Mouse (Mus musculus): ENCODE results near the gene Gm2174. TPM values are rescaled to one million over a fixed set of nuclear protein-coding genes. Genes with fewer than 3 reads are reported as not detected.

Gene Gm2174
- not detected for total RNA-seq (2021)
- long read RNA-seq, experiment 1, result 0 reads
- long read RNA-seq, experiment 2, result 0 reads

DNA sequence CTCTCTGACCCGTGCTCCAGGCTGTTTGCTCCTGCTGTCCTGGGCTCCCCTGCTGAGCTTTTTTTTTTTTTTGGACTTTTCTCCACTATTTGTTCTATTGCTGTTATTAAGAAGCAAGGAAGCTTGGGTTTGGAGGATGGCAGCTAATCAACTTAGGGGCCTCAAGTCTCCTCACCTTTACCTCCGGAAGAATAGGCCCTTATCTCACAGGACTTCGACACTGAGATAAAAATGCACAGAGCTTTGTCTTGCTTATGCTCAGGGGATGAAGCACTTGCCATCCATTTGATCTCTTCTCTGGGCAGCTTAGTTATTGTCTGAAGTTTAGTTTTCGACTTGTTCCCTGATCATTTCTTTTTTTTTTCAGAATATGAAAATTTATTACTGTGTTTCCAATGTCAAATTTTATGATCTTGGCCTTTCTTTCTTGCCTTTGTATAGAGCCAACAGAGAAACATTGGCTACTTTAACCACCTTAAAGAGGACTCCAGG lies at the start of gene Gm2174:
TSS of gene Gm2174 (plus strand) at position 442 of the 492 bp plus-strand sequence.
- DNase-seq, result no peak

DNA sequence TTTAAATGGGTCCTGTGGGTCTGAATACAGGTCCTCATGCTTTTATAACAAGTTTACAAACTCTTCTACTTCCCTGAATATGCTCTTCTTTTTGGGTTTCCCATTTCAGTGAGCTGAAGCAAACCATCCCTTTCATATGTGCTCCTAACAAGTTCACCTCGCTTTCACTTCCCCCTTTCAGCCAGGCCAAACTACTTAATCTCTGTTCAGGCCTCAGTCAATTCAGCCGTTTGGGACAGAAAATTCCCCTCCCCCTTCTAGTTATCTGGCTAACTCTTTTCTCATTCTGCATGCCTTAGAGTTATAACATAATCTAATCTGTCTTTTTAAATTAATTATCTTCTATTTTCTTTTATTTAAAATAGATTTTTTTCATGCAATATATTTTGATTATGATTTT lies 43.1 kb upstream of the Gm2174 start:
- no peak for DNase-seq

DNA sequence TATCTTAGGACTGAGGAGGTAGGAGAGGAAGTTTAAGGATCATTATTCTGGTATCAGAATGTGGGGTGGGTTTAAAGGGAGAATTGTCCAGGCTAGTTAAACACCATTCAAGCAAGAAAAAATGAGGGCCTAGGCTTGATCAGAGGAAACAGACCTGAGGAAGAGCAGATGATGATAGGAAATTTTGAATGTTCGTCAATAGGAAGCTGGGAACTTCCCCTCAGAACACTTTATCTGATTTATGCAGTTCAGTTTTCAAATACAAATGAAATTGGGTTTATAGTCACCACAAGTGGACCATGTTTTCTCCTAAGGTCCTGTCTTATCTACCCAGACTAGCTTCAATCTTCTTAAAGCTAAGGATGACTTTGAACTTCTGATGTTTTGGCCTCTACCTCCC lies 42.3 kb upstream of the Gm2174 start:
- DNase-seq, result no peak

DNA sequence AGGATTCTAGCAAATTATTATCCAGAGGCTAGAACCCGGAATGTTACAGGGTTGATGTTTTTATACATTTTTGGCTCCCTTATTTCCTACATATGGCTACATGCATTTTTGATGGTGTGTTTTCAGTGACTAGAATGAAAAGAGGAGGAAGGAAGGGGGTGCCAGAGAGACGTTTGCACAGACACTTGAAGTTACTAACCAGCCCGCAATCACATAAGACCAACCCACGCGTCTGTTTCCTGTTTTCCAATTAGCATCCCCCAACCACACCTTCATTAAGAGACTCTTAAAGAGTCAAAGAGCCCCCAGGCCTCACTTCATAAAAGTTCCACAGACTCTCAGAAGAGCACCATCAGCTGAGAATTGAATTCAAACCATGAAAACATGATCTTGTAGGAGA lies 41.6 kb upstream of the Gm2174 start:
- no peak for DNase-seq

DNA sequence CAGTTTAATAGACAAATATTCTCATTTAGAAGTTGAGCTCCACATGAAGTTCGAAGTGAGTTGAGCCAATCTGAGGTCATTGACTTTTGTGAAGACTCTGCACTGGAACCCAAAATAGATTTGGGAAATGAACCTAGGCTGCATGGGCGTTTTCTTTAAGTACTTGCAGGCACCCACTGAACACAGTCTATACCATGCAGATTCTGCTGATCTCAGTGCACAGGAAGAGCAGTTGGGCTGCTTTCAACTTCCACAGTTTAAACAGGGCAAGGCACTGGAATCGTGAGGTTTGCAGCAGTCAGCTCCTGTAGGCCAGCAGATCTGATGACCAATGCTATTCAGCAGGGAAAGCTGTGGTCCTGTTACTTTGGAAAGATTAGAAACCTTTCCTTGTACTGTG lies 31.5 kb upstream of the Gm2174 start:
- DNase-seq, result no peak

DNA sequence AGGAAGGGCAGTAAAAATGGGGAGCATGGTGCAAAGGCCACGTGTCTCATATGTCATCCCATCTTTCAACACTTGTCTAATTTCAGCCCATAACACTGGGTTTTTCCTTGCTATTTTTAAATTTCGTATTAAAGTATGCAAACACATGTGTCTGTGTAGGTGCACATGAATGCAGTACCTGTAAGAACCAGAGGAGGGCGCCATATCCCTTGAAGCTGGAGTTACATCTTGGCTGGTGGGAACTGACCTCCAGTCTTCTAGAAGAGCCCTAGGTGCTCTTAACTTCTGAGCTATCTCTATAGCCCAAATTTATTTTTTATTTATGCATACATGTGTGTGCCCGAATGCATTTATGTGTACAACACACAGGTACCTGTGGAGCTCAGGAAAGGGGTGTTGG lies 30.2 kb upstream of the Gm2174 start:
- DNase-seq, result no peak

DNA sequence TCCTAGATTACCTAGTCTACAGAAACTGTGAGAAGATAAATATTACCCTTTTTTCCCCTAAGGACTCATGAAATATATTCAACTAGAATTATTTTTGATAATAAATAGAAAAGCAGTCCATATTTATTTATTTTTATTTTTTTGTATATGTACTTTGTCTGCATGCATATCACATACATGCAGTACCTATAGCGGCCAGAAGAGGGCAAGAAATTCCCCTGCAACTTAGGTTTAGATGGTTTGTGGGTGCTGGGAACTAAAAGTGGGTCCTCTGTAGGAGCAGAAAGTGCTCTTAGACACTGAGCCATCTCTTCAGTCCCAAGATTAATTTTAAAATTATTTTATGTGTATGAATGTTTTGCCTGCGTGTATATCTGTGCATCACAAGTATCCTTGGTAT lies 17.2 kb upstream of the Gm2174 start:
- no peak for DNase-seq

DNA sequence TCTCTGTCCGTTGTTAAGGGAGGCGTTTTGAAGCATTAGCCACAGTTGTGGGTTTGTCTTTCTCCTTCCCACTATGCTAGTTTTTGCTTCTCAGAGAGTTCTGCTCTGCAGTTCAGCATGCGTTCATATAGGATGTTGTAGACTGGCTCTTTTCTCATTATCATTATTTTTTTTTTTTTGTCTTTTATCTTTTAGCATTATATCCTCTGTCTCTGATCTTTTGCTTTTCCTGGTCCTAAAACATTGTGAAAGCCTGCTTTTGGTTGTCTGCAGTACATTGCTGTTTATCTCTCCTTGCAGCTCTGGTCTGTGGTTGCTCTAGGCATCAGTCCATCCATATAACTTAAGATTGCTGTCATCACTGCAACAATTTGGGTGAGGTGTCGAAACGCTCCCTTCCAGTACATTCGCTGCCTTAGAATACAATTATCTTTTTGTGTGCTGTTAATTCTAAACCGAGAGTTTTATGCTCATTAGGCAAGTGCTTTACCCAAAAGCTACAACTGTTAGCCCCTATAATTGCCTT lies 11.9 kb upstream of the Gm2174 start:
- DNase-seq, result no peak

DNA sequence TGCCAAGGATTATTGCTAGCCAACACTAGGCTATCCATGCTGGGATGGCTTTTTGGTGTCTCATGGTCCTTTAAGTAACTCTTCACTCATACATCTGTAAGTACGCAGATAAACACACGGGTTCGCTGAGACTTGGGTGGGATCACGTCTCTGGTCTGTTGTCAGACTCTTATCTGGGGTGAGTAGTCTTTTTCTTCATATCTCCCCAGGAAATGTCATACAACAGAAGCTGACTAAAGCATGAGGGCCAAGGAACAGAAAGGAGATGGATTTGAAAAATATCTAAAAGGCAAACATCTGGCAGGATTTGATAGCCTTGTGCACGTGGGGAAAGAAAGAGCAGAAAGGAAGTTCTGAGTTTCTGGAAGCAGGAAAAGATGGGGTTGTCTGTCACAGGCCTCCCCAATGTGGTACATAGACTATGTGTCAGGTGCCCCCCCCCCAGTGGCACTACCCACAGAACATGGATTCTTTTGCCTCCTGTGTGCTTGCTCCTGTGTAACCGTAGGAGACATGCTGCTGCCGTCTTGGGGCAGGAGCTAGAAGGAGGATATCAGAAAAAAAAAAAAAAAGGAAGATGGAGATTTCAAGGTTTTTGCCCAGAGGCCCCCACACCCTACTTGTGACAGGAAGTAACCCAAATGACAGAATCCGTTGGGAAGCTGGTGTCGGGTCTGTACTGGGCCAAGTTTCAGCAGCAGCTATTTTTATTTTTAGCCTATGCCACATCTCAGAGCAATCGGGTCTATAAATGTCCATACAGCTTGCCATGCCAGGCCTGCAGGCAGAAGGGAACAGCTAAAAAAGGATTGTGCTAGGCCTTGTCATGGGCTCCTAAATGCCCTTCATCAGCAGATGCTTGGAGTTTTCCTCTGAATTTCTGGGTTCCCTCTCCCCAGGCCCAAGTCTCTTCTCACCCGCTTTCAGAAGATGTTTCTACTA lies 1.0 kb upstream of the Gm2174 start:
- peak; percentile 23 for DNase-seq

DNA sequence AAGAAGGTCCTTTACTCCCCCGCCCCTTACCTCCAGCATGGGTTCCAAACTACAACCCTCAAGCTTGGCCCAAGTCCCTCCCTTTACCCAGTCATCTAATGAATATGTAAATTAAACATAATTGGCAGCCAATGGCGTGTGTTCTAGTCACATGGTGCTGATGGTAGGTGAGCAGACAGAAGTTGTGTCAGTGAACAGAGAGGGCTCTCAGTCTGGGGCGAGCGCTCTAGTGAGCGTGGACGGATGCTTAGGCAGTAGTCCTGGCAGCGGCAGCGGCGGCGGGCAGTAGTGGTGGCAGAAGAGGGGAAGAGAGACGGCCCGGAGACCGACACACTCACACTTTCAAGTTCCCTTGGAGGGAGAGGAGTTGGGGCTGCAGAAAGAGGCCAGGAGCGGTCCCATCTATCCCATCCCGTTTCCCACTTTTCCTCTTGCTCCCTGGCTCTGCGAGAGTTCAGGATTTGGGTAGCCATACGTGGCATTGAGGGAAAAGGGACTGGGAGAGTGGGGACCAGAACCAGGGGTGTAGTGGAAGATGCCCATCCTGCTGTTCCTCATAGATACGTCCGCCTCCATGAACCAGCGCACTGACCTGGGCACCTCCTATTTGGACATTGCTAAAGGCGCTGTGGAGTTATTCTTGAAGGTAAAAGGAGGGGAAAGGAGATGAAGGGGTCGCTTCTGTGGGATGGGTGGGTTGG lies 7.1 kb downstream of the Gm2174 start, which contains the start of gene Ints6l:
TSS of gene Ints6l (plus strand) at position 187 of the 701 bp plus-strand sequence.
- peak; percentile 70 for DNase-seq

DNA sequence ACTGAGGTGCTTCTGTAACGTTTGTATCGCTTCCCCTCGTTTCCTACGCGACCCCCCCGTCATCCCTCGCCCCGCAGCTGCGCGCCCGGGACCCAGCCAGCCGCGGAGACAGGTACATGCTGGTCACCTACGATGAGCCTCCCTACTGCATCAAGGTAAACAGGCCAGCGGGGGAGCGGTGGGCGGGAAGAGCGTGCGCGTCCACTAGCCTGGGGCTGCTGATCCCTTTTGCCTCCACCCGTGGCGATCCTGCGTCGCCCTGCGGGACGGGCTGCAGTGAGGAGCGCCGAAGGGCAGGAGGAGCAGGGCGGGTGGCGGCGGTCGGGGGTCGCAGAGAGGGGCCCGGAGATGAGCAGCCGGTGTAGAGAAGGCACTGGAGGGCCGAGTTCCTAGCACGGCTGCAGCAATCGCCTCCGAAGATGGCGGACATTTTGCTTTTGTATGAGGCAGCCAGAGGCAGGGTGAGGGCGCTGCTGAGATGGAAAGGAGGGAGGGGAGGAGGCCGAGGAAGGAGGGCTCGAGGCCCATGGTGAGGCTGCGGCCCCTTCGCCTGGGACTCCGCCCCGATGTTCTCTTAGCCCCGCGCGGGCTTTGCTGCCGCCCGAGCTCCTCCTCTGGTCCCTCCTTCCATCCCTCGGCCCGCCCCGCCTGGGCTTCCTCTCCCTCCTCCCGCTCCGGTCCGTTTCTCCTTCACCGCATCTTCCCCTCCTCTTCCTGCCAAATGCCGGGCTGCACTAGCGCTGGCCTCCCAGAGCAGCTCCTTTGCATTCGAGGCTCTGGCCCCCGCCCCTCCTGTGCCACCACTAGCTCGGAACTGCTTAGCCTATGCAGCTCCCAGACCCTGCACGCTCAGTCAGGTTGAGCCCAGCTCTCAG lies 7.8 kb downstream of the Gm2174 start:
- DNase-seq, result peak; percentile 89

DNA sequence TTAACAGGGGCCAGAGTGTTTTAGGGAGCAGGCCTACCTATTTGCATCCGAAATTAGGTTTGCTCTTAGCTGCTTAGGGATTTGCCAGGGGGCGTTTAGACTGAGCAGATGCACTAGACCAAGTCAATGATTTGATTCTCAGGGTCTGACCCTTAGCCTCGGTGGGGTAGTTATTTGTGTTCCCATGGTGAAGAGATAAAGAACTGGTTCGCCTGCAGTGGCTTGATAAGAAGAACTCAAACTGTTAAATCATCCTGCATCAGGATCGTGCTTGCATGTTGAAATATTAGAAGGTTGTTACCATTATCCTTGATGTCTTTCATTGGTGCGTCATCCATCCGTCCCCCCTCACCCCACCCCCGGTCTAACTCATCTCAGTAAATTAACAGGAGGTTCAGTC lies 8.6 kb downstream of the Gm2174 start:
- DNase-seq, result no peak

DNA sequence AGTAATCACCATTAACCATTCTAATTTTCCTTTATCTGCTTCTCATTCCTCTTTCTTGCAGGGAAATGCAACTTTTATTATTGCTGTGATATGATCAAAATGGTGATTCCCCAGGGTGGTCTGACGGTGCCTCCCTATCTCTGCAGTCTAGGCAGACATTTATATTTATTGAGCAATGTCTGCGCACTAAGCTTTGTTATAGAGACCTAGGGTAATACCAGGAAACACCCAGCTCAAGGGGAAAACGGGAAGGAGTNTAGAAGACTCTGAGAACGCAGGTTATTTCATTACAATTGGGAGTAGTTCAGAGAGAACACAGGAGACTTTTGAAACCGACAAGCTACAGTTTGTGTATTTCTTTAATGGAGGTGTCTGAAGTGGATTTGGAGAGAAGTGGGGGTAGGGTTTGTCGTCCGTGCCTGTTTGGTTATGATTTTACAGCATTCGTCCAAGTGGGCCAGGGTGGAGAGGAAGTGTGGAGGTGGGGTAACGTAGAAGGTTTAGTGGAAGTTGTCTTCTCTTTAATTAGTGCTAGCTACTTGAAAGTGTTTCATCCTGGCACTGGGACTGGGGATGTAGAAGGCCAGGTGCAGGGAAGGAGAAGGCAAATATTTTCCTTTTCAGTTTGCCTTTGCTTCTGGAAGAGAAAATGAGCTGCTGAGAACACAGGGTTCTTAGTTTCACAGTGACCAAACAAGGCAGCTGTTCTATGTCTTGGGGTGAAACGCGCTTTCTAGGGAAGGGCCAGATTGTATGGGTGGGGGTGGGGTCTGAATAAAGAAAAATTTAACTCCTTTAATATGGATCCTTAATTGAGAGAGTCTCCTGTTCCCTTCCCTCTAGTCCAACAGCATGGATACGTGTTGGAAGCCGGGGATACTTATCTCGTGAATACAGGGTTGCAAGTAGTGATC lies 14.5 kb downstream of the Gm2174 start:
- DNase-seq, result no peak

DNA sequence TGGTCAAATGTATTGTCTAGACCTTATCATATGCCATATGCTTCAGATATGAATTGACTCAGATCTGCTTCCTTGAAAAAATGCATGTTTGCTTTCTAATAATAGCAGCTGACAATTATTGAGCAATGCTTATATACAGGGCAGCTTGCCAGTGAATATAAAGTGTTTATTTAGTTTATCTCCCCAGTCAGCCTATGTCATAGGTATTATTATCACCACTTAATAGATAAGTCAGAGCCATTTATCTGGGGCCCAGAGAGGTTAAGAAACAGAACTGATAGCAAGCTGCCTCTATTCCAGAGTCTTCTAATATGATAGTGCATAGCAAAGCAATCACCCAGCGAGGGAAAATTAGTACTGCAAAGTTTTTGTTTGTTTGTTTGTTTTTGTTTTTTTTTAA lies 17.1 kb downstream of the Gm2174 start:
- DNase-seq, result no peak

DNA sequence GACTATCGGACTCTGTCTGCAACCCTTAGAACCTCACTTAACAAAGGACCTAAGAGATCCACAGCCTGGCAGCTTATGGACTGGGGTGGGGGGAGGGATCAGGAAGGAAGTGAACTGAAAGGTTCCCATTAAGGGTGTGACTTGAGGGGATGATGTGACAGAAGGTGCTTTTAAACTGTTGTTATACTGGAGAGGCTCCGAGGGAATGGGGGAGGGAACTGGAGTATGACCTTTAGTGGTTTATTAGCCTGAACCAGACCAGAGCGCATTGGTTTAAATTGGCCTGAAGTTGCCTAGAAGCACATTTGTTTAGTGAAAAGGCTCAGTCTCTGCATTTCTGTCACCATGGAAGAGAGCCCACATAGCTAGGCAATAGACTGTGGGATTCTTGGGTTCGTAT lies 19.9 kb downstream of the Gm2174 start:
- DNase-seq, result no peak

DNA sequence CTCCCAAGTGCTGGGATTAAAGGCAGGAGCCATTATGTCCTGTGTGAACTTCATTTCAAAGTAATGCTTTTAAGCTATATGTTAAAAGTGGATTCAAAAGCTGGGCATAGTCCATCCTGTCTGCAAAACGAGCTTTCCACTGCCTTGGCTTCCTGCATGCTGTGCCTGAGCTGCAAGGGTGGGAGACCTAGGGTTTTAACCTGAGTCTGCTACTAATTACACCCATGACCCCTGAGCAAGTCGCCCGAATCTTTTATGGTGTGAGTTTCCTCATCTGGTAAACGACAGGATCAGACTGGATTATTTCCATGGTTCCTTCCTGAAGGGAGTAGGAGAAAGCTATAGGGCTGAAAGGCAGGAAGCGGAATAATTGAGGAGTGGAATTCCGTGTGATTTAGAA lies 20.7 kb downstream of the Gm2174 start:
- DNase-seq, result no peak

DNA sequence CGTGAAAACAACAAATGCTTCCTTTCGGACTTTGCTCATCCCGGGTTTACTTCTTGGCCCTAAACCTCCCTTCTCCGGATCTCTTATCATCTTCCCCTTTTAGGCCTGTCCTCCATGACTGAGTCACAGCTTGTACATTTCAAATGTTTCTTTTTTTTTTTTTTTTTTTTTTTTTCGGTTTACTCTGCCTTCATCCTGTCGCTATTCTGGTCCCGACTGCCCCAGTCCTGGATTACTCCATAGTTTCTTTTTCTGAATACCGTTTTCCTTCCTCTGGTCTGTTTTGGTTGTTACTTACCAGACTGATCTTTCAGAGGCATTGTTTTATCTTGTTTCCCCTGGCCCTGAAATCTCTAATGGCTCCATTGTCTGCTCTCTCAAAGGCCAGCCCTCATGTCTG lies 26.3 kb downstream of the Gm2174 start:
- no peak for DNase-seq

DNA sequence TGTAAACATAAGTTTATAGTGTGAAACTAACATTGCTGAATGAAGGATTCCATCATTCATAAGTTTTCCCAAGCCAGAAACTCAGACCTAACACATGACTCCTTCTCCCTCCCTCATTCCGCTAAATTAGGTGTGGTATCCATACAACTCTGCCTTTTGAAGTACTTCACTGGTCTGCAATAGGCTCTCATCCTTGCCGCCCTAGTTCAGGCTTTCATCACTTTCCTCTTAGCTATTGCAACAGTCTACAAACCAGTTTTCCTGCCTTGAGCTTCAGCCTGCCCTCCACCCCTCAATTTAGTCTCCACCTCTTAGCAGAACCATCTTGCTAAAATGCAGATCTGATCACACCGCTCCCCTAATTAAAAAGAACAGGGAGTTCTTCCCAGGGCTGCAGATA lies 29.8 kb downstream of the Gm2174 start:
- no peak for DNase-seq

DNA sequence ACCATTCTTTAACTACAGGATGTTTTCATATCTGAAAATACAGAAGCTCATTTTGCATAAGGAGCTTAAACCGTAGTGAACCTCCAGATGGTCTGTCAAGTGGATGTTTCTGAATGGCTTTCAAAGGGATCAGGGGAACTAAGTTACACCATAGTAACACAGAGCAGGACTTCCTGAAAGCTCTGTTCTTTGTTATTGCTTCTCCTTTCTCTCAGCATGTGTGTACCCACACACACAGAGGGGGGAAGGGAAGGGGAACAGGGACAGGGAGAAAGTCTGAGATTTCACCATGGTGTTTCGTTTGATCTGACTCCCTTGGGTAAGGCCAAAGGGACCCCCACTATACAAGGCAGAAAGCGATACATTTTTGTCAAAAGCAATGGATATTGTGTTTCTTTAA lies 34.1 kb downstream of the Gm2174 start:
- no peak for DNase-seq

DNA sequence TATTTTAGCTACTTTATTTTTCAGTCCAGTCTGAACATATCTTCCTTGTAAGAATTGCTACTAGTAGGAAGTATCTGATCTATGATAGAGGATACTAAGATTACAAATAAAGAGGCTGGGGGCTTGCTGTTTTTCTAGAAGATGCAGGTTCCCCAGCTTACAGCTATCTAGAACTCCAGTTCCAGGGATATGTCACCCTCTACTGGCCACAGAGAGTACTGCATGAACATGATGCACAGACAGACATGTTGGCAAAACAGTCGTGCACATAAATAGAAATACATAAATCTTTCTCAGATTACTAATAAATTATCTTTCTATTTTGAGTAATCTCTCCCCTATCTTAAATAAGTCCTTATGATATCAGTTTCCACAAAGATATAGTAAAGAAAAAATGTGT lies 42.0 kb downstream of the Gm2174 start:
- DNase-seq, result no peak

DNA sequence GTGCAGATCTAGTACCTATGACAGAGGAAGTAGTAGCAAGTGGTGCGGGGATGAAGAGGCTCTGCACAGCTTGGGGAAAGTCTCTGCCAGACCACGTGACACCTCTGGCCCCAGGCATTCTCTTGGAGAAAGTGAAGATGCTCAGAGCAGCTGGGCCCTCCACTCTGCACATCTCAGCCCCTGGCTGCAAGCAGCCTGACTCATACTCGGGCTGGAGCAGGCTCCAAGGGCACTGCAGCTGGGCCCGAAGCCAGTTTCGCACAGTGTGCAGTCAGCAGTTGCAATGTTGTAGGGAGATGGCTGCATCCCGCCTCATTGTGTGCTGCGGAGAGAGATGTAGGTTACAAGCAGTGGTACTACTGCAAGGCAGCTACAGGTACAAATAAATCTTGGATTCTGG lies 49.5 kb downstream of the Gm2174 start:
- DNase-seq, result peak; percentile 22

Measured in gastrocnemius, postnatal 25 days (tissue).